Mouse (Mus musculus): ENCODE data around the gene Gnai2. TPM values are rescaled to one million over a fixed set of nuclear protein-coding genes. Genes with fewer than 3 reads are reported as not detected.

Gnai2 gene
- polyA plus RNA-seq, 1 experiment from 2014 or later = 234 TPM

DNA sequence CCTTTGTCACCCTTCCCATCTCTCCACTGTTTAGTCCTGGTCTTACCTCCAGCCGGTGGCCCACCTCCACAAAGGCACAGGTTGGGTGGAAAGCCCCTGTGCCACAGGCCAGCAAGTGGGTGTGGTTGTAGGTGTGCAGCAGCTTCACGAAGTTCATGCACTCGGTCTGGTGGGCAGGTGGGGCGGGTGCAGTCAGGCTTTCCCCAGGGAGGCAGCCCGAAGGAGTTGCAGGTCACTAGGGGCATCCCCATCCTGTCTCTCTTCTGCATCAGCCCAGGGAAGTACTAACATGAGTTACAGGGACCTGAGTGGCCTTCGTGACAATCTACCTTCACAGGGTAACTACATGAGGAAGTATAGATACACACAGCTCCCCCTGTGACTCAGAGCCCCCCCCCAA lies 31.9 kb downstream of the Gnai2 start:
- ATAC-seq (ENCODE audit: low read depth) = no peak
- H3K27ac ChIP-seq (ENCODE audit: low read depth, low read length) = no peak overlapping the region
- H3K9ac ChIP-seq (replicated peaks; ENCODE audit: low read depth, low read length) = no peak overlapping the region
- 0 out of 2 replicates have a peak, but pooled peaks cover 15% of the 10 kb centered on the region for H3K4me1 ChIP-seq (ENCODE audit: control insufficient read depth, insufficient read depth, low read length)
- no peaks in the 10 kb centered on the region for H3K36me3 ChIP-seq (ENCODE audit: control insufficient read depth, insufficient read depth, low read length)
- no peaks in the 10 kb centered on the region for H3K27me3 ChIP-seq (ENCODE audit: control insufficient read depth, insufficient read depth, low read length)
- no peak overlapping the region for H3K4me2 ChIP-seq (ENCODE audit: low read depth, low read length)
- no peaks in the 10 kb centered on the region for H3K9me3 ChIP-seq (ENCODE audit: control insufficient read depth, low read length)
- WGBS = 78% methylated on average over 6 of the region's 6 CpGs
- no peak overlapping the region for H3K4me3 ChIP-seq (ENCODE audit: low read depth, low read length)

DNA sequence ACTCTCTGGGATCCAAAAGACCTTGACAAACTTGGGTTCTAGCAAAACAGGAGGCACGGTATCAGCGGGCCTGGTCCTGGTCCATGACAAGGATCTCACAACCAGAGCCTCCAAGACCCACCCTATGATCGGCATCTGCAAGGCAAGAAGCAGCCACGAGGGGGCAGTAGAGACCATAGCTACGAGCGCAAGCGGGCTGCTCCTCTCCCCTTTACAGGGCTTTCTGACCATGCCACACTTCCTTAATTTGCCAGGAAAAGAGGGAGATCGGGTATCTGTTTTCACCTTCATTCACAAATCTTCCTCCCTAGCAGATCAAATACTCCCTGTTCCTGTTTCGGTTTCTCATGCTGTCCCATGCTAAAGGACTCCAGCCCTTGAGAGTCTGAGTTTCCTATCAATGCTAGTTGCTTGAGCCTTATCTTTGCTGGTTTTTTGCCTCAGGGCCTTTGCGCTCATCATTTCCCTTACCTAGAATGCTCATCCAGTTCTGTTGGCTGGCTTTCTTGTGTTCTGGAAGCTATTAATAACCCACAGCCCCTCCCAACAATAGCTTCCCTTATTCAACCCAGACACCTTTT lies 33.0 kb downstream of the Gnai2 start:
- Histone ChIP-seq H3K9ac (replicated peaks; ENCODE audit: low read depth, low read length) (no peak overlapping the region), H3K27ac (ENCODE audit: low read depth, low read length) (peak overlapping the region; percentile 10; the same call in 1 of the 2 replicates), H3K9me3 (ENCODE audit: control insufficient read depth, low read length) (no peaks in the 10 kb centered on the region), H3K27me3 (ENCODE audit: control insufficient read depth, insufficient read depth, low read length) (no peaks in the 10 kb centered on the region), H3K36me3 (ENCODE audit: control insufficient read depth, insufficient read depth, low read length) (no peaks in the 10 kb centered on the region), H3K4me3 (ENCODE audit: low read depth, low read length) (no peak overlapping the region), H3K4me1 (ENCODE audit: control insufficient read depth, insufficient read depth, low read length) (0 out of 2 replicates have a peak, but pooled peaks cover 8% of the 10 kb centered on the region), H3K4me2 (ENCODE audit: low read depth, low read length) (no peak overlapping the region)
- peak; percentile 68; the same call in 1 of the 2 replicates for ATAC-seq (ENCODE audit: low read depth)
- 15% methylated on average over 10 of the region's 10 CpGs for WGBS

DNA sequence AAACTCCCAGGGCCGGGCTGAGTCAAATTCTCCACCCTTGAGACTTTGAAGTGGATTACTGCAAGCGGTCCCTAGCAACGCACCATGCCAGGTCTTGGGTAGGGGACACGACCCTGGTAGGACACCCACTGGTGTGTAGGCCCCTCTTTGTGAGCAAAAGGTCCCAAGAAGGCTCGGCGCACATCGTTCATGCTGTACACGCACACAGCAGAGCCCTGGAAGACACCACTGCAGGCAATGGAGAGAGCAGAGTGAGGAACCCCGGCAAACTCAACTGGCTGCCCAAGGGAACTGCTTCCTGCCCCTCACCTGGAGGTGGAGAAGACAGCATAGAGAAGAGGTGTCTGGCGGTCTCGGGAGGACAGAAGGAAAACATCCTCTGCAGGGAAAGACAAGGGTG lies 33.9 kb downstream of the Gnai2 start:
- no peak for ATAC-seq (ENCODE audit: low read depth)
- no peak overlapping the region for H3K4me2 ChIP-seq (ENCODE audit: low read depth, low read length)
- no peaks in the 10 kb centered on the region for H3K9me3 ChIP-seq (ENCODE audit: control insufficient read depth, low read length)
- no peak overlapping the region for H3K9ac ChIP-seq (replicated peaks; ENCODE audit: low read depth, low read length)
- H3K4me3 ChIP-seq (ENCODE audit: low read depth, low read length) = no peak overlapping the region
- 82% methylated on average over 11 of the region's 11 CpGs for WGBS
- no peak overlapping the region for H3K27ac ChIP-seq (ENCODE audit: low read depth, low read length)
- 0 out of 2 replicates have a peak, but pooled peaks cover 8% of the 10 kb centered on the region for H3K4me1 ChIP-seq (ENCODE audit: control insufficient read depth, insufficient read depth, low read length)
- H3K36me3 ChIP-seq (ENCODE audit: control insufficient read depth, insufficient read depth, low read length) = no peaks in the 10 kb centered on the region
- no peaks in the 10 kb centered on the region for H3K27me3 ChIP-seq (ENCODE audit: control insufficient read depth, insufficient read depth, low read length)

- Histone ChIP-seq H3K9ac (replicated peaks; ENCODE audit: low read depth, low read length) (no peak overlapping the region), H3K4me2 (ENCODE audit: low read depth, low read length) (no peak overlapping the region), H3K36me3 (ENCODE audit: control insufficient read depth, insufficient read depth, low read length) (no peaks in the 10 kb centered on the region), H3K9me3 (ENCODE audit: control insufficient read depth, low read length) (no peaks in the 10 kb centered on the region), H3K4me1 (ENCODE audit: control insufficient read depth, insufficient read depth, low read length) (0 out of 2 replicates have a peak, but pooled peaks cover 8% of the 10 kb centered on the region), H3K4me3 (ENCODE audit: low read depth, low read length) (no peak overlapping the region), H3K27ac (ENCODE audit: low read depth, low read length) (no peak overlapping the region), H3K27me3 (ENCODE audit: control insufficient read depth, insufficient read depth, low read length) (no peaks in the 10 kb centered on the region)
- WGBS = 80% methylated on average over 12 of the region's 12 CpGs
- ATAC-seq (ENCODE audit: low read depth) = no peak
Observed at GRCm38 (mm10) chr9:107600745-107601144, 34.4 kb downstream of the Gnai2 start.

DNA sequence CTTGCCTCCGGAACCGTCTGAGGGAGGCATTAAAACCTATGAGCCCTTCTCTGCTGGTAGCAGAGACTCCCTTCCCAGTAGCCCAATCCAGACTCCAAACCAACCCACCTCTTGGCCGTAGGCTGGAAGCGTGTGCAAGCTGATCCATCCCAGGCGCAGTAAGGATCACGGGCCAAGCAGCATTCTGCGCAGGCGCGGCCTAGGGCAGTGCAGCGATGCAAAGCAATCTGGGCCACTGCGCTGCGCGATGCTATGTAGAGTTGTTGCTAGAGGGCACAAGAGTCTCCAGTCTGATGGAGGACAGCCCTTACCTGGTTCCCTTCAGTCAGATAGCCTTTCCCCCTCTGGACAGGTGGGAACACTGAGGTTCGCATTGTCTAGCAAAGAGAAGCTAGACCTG lies 35.3 kb downstream of the Gnai2 start:
- Histone ChIP-seq H3K4me1 (ENCODE audit: control insufficient read depth, insufficient read depth, low read length) (0 out of 2 replicates have a peak, but pooled peaks cover 7% of the 10 kb centered on the region), H3K27ac (ENCODE audit: low read depth, low read length) (no peak overlapping the region), H3K9ac (replicated peaks; ENCODE audit: low read depth, low read length) (no peak overlapping the region), H3K27me3 (ENCODE audit: control insufficient read depth, insufficient read depth, low read length) (no peaks in the 10 kb centered on the region), H3K4me3 (ENCODE audit: low read depth, low read length) (no peak overlapping the region), H3K9me3 (ENCODE audit: control insufficient read depth, low read length) (no peaks in the 10 kb centered on the region), H3K4me2 (ENCODE audit: low read depth, low read length) (no peak overlapping the region), H3K36me3 (ENCODE audit: control insufficient read depth, insufficient read depth, low read length) (no peaks in the 10 kb centered on the region)
- ATAC-seq (ENCODE audit: low read depth) = 0 out of 2 replicates have a peak, but pooled peaks have one; percentile 29
- WGBS = 65% methylated on average over 14 of the region's 14 CpGs

DNA sequence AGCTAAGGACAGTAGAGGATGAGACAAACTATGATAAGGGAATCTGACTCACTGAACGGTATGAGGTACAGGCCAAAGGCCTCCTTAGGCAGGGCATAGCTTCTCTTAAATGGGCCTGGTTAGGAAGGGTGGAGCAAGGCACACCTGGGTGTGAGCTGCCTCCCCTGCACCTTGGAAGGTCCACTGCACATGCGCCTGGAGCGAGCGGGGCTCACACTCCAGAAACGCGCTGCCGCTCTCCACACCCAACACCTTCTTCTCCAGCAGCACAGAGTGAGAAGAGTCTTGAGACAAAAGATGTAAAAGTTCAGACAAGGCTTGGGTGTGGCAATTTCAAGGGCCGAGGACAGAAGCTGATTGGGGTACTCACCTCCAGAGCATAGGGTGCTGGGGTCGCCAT lies 35.7 kb downstream of the Gnai2 start:
- H3K4me1 ChIP-seq (ENCODE audit: control insufficient read depth, insufficient read depth, low read length) = 0 out of 2 replicates have a peak, but pooled peaks cover 3% of the 10 kb centered on the region
- H3K36me3 ChIP-seq (ENCODE audit: control insufficient read depth, insufficient read depth, low read length) = no peaks in the 10 kb centered on the region
- ATAC-seq (ENCODE audit: low read depth) = no peak
- H3K9ac ChIP-seq (replicated peaks; ENCODE audit: low read depth, low read length) = no peak overlapping the region
- no peaks in the 10 kb centered on the region for H3K9me3 ChIP-seq (ENCODE audit: control insufficient read depth, low read length)
- no peak overlapping the region for H3K4me3 ChIP-seq (ENCODE audit: low read depth, low read length)
- H3K27ac ChIP-seq (ENCODE audit: low read depth, low read length) = no peak overlapping the region
- no peaks in the 10 kb centered on the region for H3K27me3 ChIP-seq (ENCODE audit: control insufficient read depth, insufficient read depth, low read length)
- WGBS = 90% methylated on average over 9 of the region's 9 CpGs
- H3K4me2 ChIP-seq (ENCODE audit: low read depth, low read length) = no peak overlapping the region

GRCm38 (mm10) chr9:107598385-107598784 lies 36.8 kb downstream of the Gnai2 start:
- no peak overlapping the region for H3K27ac ChIP-seq (ENCODE audit: low read depth, low read length)
- H3K9ac ChIP-seq (replicated peaks; ENCODE audit: low read depth, low read length) = no peak overlapping the region

DNA sequence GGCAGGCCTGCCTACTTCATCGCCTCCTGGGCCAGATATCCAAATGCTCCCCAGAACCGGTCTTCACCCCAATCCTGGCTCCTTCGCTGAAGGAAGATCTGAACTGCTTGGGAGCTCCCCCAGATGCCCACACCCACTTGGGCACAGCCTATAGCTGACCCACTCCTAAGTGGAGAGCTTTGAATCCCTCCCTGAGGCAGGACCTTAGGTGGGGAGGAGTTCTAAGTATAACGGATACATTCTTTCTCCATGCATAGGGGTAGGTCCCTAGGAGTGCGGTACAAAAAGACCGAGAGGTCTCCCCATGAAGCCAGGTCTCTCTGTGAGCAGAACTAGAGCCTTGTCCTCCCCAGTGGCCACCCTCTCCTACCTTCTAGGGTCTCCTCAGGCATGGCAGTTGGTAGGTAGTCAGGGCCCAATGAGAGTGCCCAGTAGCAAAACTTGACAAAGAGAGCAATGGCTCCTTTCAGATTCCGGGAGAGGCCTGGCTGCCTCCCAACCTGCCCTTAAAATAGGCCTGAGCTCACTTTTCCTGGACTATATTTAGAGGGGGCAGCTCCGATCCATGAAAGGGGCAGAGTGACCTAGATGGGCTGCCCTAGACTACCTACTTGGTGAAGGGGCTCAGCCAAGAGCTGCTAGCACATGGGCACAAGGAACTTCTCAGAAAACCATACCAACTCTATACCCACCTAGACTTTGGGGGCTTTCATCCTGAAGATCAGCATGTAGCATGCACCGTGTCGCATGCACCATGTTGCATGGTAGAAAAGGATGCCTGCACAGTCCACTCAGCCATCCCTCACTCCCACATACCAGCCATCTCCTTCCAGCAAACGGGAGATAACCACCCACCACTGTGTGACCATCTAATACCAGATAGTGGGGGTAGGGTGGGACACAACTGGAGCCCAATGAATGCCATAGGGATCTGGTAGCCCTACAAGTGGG lies 38.3 kb downstream of the Gnai2 start:
- no peaks in the 10 kb centered on the region for H3K4me1 ChIP-seq (ENCODE audit: control insufficient read depth, insufficient read depth, low read length)
- no peaks in the 10 kb centered on the region for H3K27me3 ChIP-seq (ENCODE audit: control insufficient read depth, insufficient read depth, low read length)
- no peak overlapping the region for H3K9ac ChIP-seq (replicated peaks; ENCODE audit: low read depth, low read length)
- H3K36me3 ChIP-seq (ENCODE audit: control insufficient read depth, insufficient read depth, low read length) = peaks cover 8% of the 10 kb centered on the region
- H3K27ac ChIP-seq (ENCODE audit: low read depth, low read length) = no peak overlapping the region
- WGBS = 92% methylated on average over 11 of the region's 11 CpGs
- no peaks in the 10 kb centered on the region for H3K9me3 ChIP-seq (ENCODE audit: control insufficient read depth, low read length)
- no peak overlapping the region for H3K4me3 ChIP-seq (ENCODE audit: low read depth, low read length)
- H3K4me2 ChIP-seq (ENCODE audit: low read depth, low read length) = no peak overlapping the region
- no peak for ATAC-seq (ENCODE audit: low read depth)

More at GRCm38 (mm10) chr9:107598385-107598784, 36.8 kb downstream of the Gnai2 start:
- no peak overlapping the region for H3K4me2 ChIP-seq (ENCODE audit: low read depth, low read length)
- H3K9me3 ChIP-seq (ENCODE audit: control insufficient read depth, low read length) = no peaks in the 10 kb centered on the region
- no peaks in the 10 kb centered on the region for H3K27me3 ChIP-seq (ENCODE audit: control insufficient read depth, insufficient read depth, low read length)
- ATAC-seq (ENCODE audit: low read depth) = no peak
- 77% methylated on average over 5 of the region's 5 CpGs for WGBS
- H3K4me3 ChIP-seq (ENCODE audit: low read depth, low read length) = no peak overlapping the region
- peaks cover 7% of the 10 kb centered on the region; the same call in 1 of the 2 replicates for H3K36me3 ChIP-seq (ENCODE audit: control insufficient read depth, insufficient read depth, low read length)
- no peaks in the 10 kb centered on the region for H3K4me1 ChIP-seq (ENCODE audit: control insufficient read depth, insufficient read depth, low read length)

Measured in neural tube, embryonic 14.5 days (tissue).